In the genomic region with DNA sequence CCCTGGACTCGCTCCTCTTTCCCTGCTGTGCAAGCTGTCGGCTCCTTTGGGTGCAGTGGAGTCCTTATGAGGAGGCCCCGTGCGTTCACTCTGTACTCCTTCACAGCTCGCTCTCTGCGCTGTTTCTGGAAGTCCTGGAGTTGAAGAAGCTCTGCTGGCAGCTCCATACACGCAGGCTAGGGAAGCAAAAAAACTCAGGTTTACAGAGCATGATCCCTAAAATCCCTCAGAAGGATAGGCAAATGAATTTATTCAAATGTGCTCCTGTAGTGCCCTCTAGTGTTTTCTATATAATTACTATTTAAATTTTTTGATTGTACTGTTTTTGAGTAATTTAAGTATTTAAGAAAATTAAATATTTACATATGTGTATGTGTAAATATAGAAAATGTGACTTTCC, we compare ENCODE assay signal across 11 mouse cellular contexts. TPM values are rescaled to one million over a fixed set of nuclear protein-coding genes. Genes with fewer than 3 reads are reported as not detected.
DNase-seq lines count a peak whose midpoint lies in the region; ATAC-seq lines count a peak whose summit lies in the region.
"Had no signal": no experiment of that assay in that cellular context is flagged by ENCODE, and none has a peak within 500 bp of the region (broad histone marks: within the 10 kb centered on the region; RNA-seq: fewer than 3 reads in every experiment).

No protein-coding gene starts in this region.

- no peaks in the 10 kb centered on the region for H3K9me3 ChIP-seq in intestine, embryonic 16.5 days (ENCODE audit: control insufficient read depth, low read length)
- H3K9me3 ChIP-seq in intestine, embryonic 15.5 days, result no peaks in the 10 kb centered on the region
- H3K9me3 ChIP-seq: limb, embryonic 15.5 days; midbrain, embryonic 10.5 days had no signal

- H3K9ac ChIP-seq in intestine, embryonic 16.5 days (ENCODE audit: low read depth, low read length), result 0 out of 2 replicates have a peak overlapping the region, but pooled peaks have one; percentile 11
- H3K9ac ChIP-seq in intestine, embryonic 15.5 days, result no peak overlapping the region
- H3K9ac ChIP-seq: limb, embryonic 15.5 days had no signal

- no peak overlapping the region for H3K27ac ChIP-seq in intestine, embryonic 16.5 days (ENCODE audit: low read length)
- no peak overlapping the region for H3K27ac ChIP-seq in intestine, embryonic 15.5 days
- H3K27ac ChIP-seq: limb, embryonic 15.5 days; midbrain, embryonic 10.5 days had no signal

- no peak overlapping the region for H3K4me3 ChIP-seq in intestine, embryonic 16.5 days (ENCODE audit: low read length)
- no peak overlapping the region for H3K4me3 ChIP-seq in intestine, embryonic 15.5 days (replicated peaks)
- H3K4me3 ChIP-seq: limb, embryonic 15.5 days; midbrain, embryonic 10.5 days had no signal

- peak; percentile 5 for DNase-seq in urinary bladder, postnatal 14 days (ENCODE audit: low spot score)
- DNase-seq in urinary bladder, adult 18-20 months (ENCODE audit: low spot score in 2 of 2), result no peak
- peak; percentile 6 to 33 for DNase-seq in layer of hippocampus, postnatal 14 days (ENCODE audit: low spot score in 2 of 2)
- no peak for DNase-seq in heart, postnatal 14 days

- no peaks in the 10 kb centered on the region; the same call in 1 of the 2 replicates for H3K4me1 ChIP-seq in intestine, embryonic 16.5 days (ENCODE audit: control insufficient read depth, insufficient read depth, low read length)
- no peaks in the 10 kb centered on the region for H3K4me1 ChIP-seq in intestine, embryonic 15.5 days (replicated peaks)
- H3K4me1 ChIP-seq: limb, embryonic 15.5 days; midbrain, embryonic 10.5 days had no signal

- H3K27me3 ChIP-seq in intestine, embryonic 16.5 days (replicated peaks; ENCODE audit: control insufficient read depth, insufficient read depth, low read length), result no peaks in the 10 kb centered on the region
- H3K27me3 ChIP-seq in intestine, embryonic 15.5 days (replicated peaks), result no peaks in the 10 kb centered on the region
- H3K27me3 ChIP-seq: limb, embryonic 15.5 days had no signal

- H3K36me3 ChIP-seq in intestine, embryonic 16.5 days (ENCODE audit: control insufficient read depth, insufficient read depth, low read length), result no peaks in the 10 kb centered on the region
- H3K36me3 ChIP-seq in intestine, embryonic 15.5 days, result no peaks in the 10 kb centered on the region
- H3K36me3 ChIP-seq: limb, embryonic 15.5 days; midbrain, embryonic 10.5 days had no signal

- intact Hi-C loops in heart, postnatal 14 days (cut with DNase I), result loop anchor here (10.0 kb wide), 1 partner anchor 86 kb away; no protein-coding TSS in a partner anchor

- WGBS in intestine, embryonic 16.5 days, result 61% methylated on average over 7 of the region's 7 CpGs
- WGBS in intestine, embryonic 15.5 days, result 62% methylated on average over 7 of the region's 7 CpGs

- no peak for ATAC-seq in intestine, embryonic 16.5 days
- no peak for ATAC-seq in intestine, embryonic 15.5 days
- no peak for ATAC-seq in monocyte, adult 5-6 weeks (replicated peaks; ENCODE audit: insufficient number of reproducible peaks, low FRiP score, low TSS enrichment, poor library complexity, severe bottlenecking)
- no peak for ATAC-seq in erythroid progenitor cell, adult 5-6 weeks (replicated peaks; ENCODE audit: low FRiP score, poor library complexity, severe bottlenecking)

- H3K4me2 ChIP-seq in intestine, embryonic 16.5 days (ENCODE audit: low read depth, low read length), result no peak overlapping the region
- H3K4me2 ChIP-seq in intestine, embryonic 15.5 days (replicated peaks), result no peak overlapping the region
- H3K4me2 ChIP-seq: limb, embryonic 15.5 days had no signal

RNA-seq across cellular contexts. Expression of a gene that starts 26.9 kb away (rescaled TPM):
- 0.36 and 0.39 TPM in 2 replicates for polyA plus RNA-seq in intestine, embryonic 16.5 days (2015; fragmentation: Nextera tagmentation; extraction: Ambion mirVana)
- 0.18 and 0.25 TPM in 2 replicates for polyA plus RNA-seq in intestine, embryonic 15.5 days (2015; fragmentation: Nextera tagmentation; extraction: Ambion mirVana)
- total RNA-seq in layer of hippocampus, postnatal 14 days (2021), result 1 to 10 TPM in 1 of 2 experiments, under 1 TPM in 1; 0.62 to 1.1 TPM
- total RNA-seq in monocyte, adult 5-6 weeks (2017), result 0.87 TPM in 1 of 3 replicates, not detected in the others
- total RNA-seq in erythroid progenitor cell, adult 5-6 weeks (2015; ENCODE audit: low replicate concordance), result not detected in 2 replicates
- 0.90 TPM in 1 of 2 replicates, not detected in the other for total RNA-seq in erythroid progenitor cell, adult 5-6 weeks (2017; ENCODE audit: low replicate concordance)
- total RNA-seq in heart, postnatal 14 days (2021), result under 1 TPM; 0.07 to 0.10 TPM
- total RNA-seq: hematopoietic stem cell, adult 5-6 weeks had no signal

RNA-seq across cellular contexts. Expression of a gene that starts 26.9 kb away (rescaled TPM):
- 56.7 and 60.6 TPM in 2 replicates for polyA plus RNA-seq in intestine, embryonic 16.5 days (2015; fragmentation: Nextera tagmentation; extraction: Ambion mirVana)
- 53.6 and 54.9 TPM in 2 replicates for polyA plus RNA-seq in intestine, embryonic 15.5 days (2015; fragmentation: Nextera tagmentation; extraction: Ambion mirVana)
- 100 to 1,000 TPM; 151 TPM for total RNA-seq in layer of hippocampus, postnatal 14 days (2021)
- total RNA-seq in monocyte, adult 5-6 weeks (2017), result 78.2 to 92.9 TPM (median 91.0 TPM) in 3 replicates
- total RNA-seq in erythroid progenitor cell, adult 5-6 weeks (2015; ENCODE audit: low replicate concordance), result 76.7 and 89.7 TPM in 2 replicates
- total RNA-seq in erythroid progenitor cell, adult 5-6 weeks (2017; ENCODE audit: low replicate concordance), result 53.0 and 61.0 TPM in 2 replicates
- 10 to 100 TPM; 90.3 to 91.6 TPM for total RNA-seq in heart, postnatal 14 days (2021)

RNA-seq across cellular contexts. Expression of a gene that starts 43.1 kb away (rescaled TPM):
- polyA plus RNA-seq in intestine, embryonic 16.5 days (2015; fragmentation: Nextera tagmentation; extraction: Ambion mirVana), result 3.2 and 3.4 TPM in 2 replicates
- polyA plus RNA-seq in intestine, embryonic 15.5 days (2015; fragmentation: Nextera tagmentation; extraction: Ambion mirVana), result 4.0 and 4.4 TPM in 2 replicates
- total RNA-seq in layer of hippocampus, postnatal 14 days (2021), result 10 to 100 TPM; 16.9 to 17.0 TPM
- total RNA-seq in monocyte, adult 5-6 weeks (2017), result 22.7 to 34.4 TPM (median 24.8 TPM) in 3 replicates
- total RNA-seq in erythroid progenitor cell, adult 5-6 weeks (2015; ENCODE audit: low replicate concordance), result 10.9 and 11.9 TPM in 2 replicates
- 10.0 and 11.1 TPM in 2 replicates for total RNA-seq in erythroid progenitor cell, adult 5-6 weeks (2017; ENCODE audit: low replicate concordance)
- total RNA-seq in heart, postnatal 14 days (2021), result 10 to 100 TPM; 11.8 TPM

Comparison
In these comparisons a context has a peak if more than half of its experiments do, and no peak if none do; other contexts are left out.
1. DNase-seq: peak in urinary bladder, postnatal 14 days (single experiment) and layer of hippocampus, postnatal 14 days (2 of 2); none in urinary bladder, adult 18-20 months (0 of 2) and heart, postnatal 14 days (0 of 2).